Mouse (Mus musculus) midbrain, embryonic 14.5 days (tissue): Measurements from ENCODE around the gene Ccdc74a. TPM values are rescaled to one million over a fixed set of nuclear protein-coding genes. Genes with fewer than 3 reads are reported as not detected.

Source experiments
- ATAC-seq: fragments of 200-750 bp; cut with Nextera tagmentation; 2 replicates; pipeline ENCODE4 v1.8.0; 2017; ENCODE audit warnings: moderate number of reproducible peaks, moderate library complexity; ENCODE audit not compliant: low FRiP score, low TSS enrichment
- DNase-seq: peaks from one replicate; pipeline ENCODE4 v3.0.0-alpha.2; 2015
- H3K27ac ChIP-seq: fragments of 300-500 bp; sonication (generic); replicated peaks from 2 replicates; pipeline ENCODE4 v1.5.1; 2014; ENCODE audit warnings: mild to moderate bottlenecking, low read depth, low read length, moderate library complexity
- H3K27me3 ChIP-seq: fragments of 300-500 bp; sonication (generic); 2 replicates; pipeline ENCODE4 v1.6.1; 2014; ENCODE audit warnings: low read length, control low read depth, mixed read lengths; ENCODE audit not compliant: control insufficient read depth, insufficient read depth
- H3K36me3 ChIP-seq: fragments of 300-500 bp; sonication (generic); 2 replicates; pipeline ENCODE4 v1.6.1; 2014; ENCODE audit warnings: low read length, control low read depth; ENCODE audit not compliant: control insufficient read depth, insufficient read depth
- H3K4me1 ChIP-seq: fragments of 300-500 bp; sonication (generic); 2 replicates; pipeline ENCODE4 v1.6.1; 2014; ENCODE audit warnings: mild to moderate bottlenecking, antibody characterized with exemption, low read length, control low read depth; ENCODE audit not compliant: control insufficient read depth, insufficient read depth
- H3K4me2 ChIP-seq: fragments of 300-500 bp; sonication (generic); 2 replicates; pipeline ENCODE4 v1.6.1; 2014; ENCODE audit warnings: mild to moderate bottlenecking, low read length, moderate library complexity
- H3K4me3 ChIP-seq: fragments of 300-500 bp; sonication (generic); replicated peaks from 2 replicates; pipeline ENCODE4 v1.5.1; 2014; ENCODE audit warnings: low read depth, low read length
- H3K9ac ChIP-seq: fragments of 300-500 bp; sonication (generic); replicated peaks from 2 replicates; pipeline ENCODE4 v1.6.1; 2014; ENCODE audit warnings: mild to moderate bottlenecking, low read length, moderate library complexity
- H3K9me3 ChIP-seq: fragments of 300-500 bp; sonication (generic); 2 replicates; pipeline ENCODE4 v1.6.1; 2016; ENCODE audit warnings: low read length, control low read depth, mixed read lengths; ENCODE audit not compliant: control insufficient read depth
- WGBS: fragments of 180-500 bp; shearing (Covaris S2); extraction: QIAGEN DNeasy Blood & Tissue Kit; methylation state at CpG from one replicate; pipeline ENCODE4 v1.1.7; 2014; 5-methylcytosine and 5-hydroxymethylcytosine counted together
- polyA plus RNA-seq: library from polyadenylated mRNA; unstranded; fragments of >200 nt; fragmentation: Nextera tagmentation; extraction: Ambion mirVana; gene quantifications from 2 replicates; pipeline ENCODE4 v1.2.1, GENCODE M21; 2014

The Ccdc74a gene
- polyA plus RNA-seq, 1 experiment from 2014 or later = 9.4 TPM

DNA sequence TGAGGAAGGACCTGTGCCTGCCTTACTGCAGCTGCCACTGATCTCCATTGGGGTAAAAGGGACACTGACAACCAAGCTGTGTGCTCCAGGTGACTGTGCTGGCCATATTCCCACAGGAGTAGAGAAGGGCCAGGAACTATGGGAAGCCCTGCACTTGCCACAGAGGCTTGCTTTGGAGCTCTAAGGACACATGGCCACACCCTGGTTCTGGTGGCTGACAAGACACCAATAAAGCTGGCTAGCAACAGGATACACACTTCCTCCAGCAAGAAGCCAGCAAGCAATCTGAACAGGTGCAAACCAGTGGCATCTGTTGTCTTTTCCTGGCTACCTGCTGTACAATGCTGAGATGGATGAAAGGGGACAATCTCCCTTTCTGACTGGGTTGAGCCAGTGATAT lies 23.6 kb downstream of the Ccdc74a start:
- Histone ChIP-seq H3K4me2 (no peak overlapping the region), H3K9ac (no peak overlapping the region), H3K27me3 (no peaks in the 10 kb centered on the region), H3K36me3 (peaks cover 87% of the 10 kb centered on the region), H3K4me3 (no peak overlapping the region), H3K4me1 (no peaks in the 10 kb centered on the region), H3K27ac (no peak overlapping the region), H3K9me3 (no peaks in the 10 kb centered on the region)
- ATAC-seq (no peak), DNase-seq (no peak)

DNA sequence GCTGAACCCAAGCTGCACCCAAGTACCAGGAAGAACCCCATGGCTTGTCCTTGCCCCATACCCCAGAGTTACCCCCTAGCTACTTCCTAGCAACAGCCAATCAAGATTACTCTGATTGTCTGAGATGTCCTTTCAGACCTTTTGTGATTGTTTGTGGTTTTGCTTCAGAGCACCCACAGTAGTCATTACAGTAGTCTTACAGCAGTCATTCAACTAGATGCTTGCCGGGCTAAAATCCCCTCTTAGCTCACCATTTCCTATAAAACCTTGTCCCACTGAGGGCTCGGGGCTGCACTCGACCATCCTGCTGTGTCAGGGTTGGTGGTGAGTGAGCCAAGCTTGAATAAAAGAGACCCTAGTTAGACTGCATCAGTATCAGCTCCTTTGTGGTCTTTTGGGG lies 48.6 kb downstream of the Ccdc74a start:
- ATAC-seq (no peak), DNase-seq (no peak)
- 88% methylated on average over 3 of the region's 3 CpGs for whole genome bisulfite sequencing
- Histone ChIP-seq H3K27ac (no peak overlapping the region), H3K4me3 (no peak overlapping the region), H3K4me2 (no peak overlapping the region), H3K9ac (no peak overlapping the region), H3K27me3 (no peaks in the 10 kb centered on the region), H3K36me3 (peaks cover 41% of the 10 kb centered on the region), H3K9me3 (no peaks in the 10 kb centered on the region), H3K4me1 (no peaks in the 10 kb centered on the region)

Other genes starting within 250 kb of the Ccdc74a start
- 10.7 and 16.2 TPM in 2 replicates for gene Snap29, start 240.5 kb upstream of the Ccdc74a start, polyA plus RNA-seq
- gene Pi4ka, start 240.2 kb upstream of the Ccdc74a start, polyA plus RNA-seq = 65.2 and 77.6 TPM in 2 replicates
- gene Crkl, start 194.5 kb upstream of the Ccdc74a start, polyA plus RNA-seq = 76.3 and 85.4 TPM in 2 replicates
- 4.4 and 4.7 TPM in 2 replicates for gene Aifm3, start 156.9 kb upstream of the Ccdc74a start, polyA plus RNA-seq
- 117 and 121 TPM in 2 replicates for gene Lztr1, start 137.8 kb upstream of the Ccdc74a start, polyA plus RNA-seq
- gene Thap7, start 115.3 kb upstream of the Ccdc74a start, polyA plus RNA-seq = 59.5 and 62.1 TPM in 2 replicates
- 0.66 and 0.95 TPM in 2 replicates for gene Lrrc74b, start 85.2 kb upstream of the Ccdc74a start, polyA plus RNA-seq
- gene P2rx6, start 84.6 kb upstream of the Ccdc74a start, polyA plus RNA-seq = 1.5 and 1.9 TPM in 2 replicates
- gene Slc7a4, start 63.3 kb upstream of the Ccdc74a start, polyA plus RNA-seq = 25.0 and 32.4 TPM in 2 replicates
- 29.1 and 29.3 TPM in 2 replicates for gene Smpd4, start 27.1 kb upstream of the Ccdc74a start, polyA plus RNA-seq
- gene Med15, start 86.4 kb downstream of the Ccdc74a start, polyA plus RNA-seq = 37.2 and 39.8 TPM in 2 replicates
- 75.5 and 75.6 TPM in 2 replicates for gene Klhl22, start 113.1 kb downstream of the Ccdc74a start, polyA plus RNA-seq
- gene Scarf2, start 150.8 kb downstream of the Ccdc74a start, polyA plus RNA-seq = 0.55 and 1.0 TPM in 2 replicates
- 2.4 and 5.3 TPM in 2 replicates for gene B830017H08Rik, start 186.7 kb downstream of the Ccdc74a start, polyA plus RNA-seq
- 3.8 and 3.9 TPM in 2 replicates for gene Car15, start 191.9 kb downstream of the Ccdc74a start, polyA plus RNA-seq
- 0.54 and 0.55 TPM in 2 replicates for gene Gm20518, start 245.2 kb downstream of the Ccdc74a start, polyA plus RNA-seq
- 0.08 and 0.09 TPM in 2 replicates for gene Tssk1, start 247.8 kb downstream of the Ccdc74a start, polyA plus RNA-seq